Mouse (Mus musculus) adrenal gland, postnatal 25 days (tissue): Measurements from ENCODE around the gene Zmynd10. TPM values are rescaled to one million over a fixed set of nuclear protein-coding genes. Genes with fewer than 3 reads are reported as not detected.
A peak's percentile ranks its signal among the peaks of the same experiment; 100 is the strongest.

Experiments
- DNase-seq: peaks from one replicate; pipeline ENCODE4 v3.0.0; 2021; ENCODE audit warnings: mixed read lengths
- long read RNA-seq: library from polyadenylated mRNA; stranded (forward); transcript quantifications from one replicate; pipeline ENCODE4 v2.0.0, GENCODE M21; 2021
- total RNA-seq: library from RNA; stranded (reverse); gene quantifications from 2 replicates; pipeline ENCODE4 v1.2.3, GENCODE M21; 2021

Zmynd10 gene
- total RNA-seq, result 0.39 and 0.67 TPM in 2 replicates
- long read RNA-seq, result 0 reads

DNA sequence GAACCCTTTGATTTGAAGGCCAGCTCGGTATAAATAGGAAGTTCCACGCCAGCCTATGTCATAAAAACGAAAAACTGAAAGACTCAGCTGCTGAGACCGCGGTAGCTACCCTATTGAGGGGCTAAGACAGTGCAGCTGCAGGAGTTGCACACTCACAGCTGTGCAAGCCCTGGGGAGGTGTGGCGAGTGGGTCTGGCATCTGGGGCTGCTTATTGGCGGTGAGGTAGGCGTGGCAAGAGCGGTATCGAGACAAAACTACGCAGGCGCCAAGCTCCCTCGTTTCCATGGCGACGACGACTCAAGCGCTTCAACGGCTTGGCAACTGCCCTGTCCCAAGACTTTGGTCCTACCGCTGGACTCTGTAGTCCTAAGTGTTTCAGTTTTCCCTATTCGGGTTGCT, at the start of gene Zmynd10:
Gene Zmynd10, plus strand, starts transcription at position 273 of the 400 bp plus-strand sequence.
- DNase-seq, result peak; percentile 90

DNA sequence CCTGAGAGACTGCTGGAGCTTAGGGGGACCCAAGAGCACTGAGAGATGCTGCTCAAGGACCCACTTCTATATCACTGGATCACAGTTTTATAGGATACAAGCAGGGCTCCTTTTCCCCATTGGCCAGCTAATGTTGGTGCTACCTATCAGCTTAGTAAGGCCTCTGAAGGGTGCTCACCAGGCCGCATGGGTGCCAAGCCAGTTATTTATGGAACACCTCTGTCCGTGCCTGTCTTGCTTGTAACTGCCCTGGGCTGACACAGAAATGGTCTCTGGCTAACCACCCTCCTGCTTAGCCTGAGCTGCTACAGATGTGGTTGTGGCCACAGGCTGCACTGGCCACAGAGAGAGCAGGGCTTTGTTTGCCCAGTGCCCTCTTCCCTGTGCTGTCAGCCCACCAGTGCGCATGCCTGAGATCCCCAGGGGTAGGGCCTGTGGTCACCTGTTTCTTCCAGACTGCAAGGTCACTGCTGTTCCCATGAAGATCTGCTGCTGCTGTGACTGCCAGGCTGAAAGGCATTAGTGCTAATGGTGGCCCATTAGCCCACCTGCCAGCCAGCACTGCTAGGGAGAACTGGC, 46.3 kb upstream of the Zmynd10 start:
- DNase-seq, result no peak

DNA sequence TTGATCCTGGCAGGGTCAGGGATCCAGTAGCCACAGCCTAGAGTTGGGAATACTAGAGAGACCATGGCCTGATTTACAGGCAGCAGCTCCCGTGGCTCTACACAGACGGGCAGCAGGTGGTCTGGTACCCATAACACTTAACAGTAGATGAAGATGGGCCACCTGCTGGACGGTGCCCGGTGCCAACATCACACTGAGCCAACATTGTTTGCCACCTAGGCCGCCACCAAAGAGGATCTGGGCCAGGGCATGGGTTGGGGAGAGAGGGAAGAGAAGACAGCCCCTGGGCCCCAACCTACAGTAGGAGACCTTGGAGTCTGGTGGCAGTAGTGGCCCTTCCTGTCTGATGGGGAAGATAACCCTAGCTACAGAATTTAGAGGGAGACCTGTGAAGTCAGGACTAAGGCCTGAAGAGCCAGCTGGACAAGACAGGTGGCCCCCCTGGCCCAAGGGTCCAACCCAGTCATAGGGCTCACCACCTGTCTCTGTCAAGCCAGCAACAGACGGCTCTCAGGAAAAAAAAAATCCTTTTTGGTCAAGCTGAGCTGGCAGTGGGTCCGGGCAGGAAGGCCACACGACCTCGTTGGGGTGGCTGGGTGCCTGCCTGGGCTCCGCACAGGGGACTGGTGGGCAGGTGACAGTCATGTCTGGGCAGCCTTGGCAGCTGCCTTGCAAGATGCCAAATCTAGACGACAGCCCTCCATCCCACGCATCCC, 44.8 kb upstream of the Zmynd10 start:
- DNase-seq, result no peak

DNA sequence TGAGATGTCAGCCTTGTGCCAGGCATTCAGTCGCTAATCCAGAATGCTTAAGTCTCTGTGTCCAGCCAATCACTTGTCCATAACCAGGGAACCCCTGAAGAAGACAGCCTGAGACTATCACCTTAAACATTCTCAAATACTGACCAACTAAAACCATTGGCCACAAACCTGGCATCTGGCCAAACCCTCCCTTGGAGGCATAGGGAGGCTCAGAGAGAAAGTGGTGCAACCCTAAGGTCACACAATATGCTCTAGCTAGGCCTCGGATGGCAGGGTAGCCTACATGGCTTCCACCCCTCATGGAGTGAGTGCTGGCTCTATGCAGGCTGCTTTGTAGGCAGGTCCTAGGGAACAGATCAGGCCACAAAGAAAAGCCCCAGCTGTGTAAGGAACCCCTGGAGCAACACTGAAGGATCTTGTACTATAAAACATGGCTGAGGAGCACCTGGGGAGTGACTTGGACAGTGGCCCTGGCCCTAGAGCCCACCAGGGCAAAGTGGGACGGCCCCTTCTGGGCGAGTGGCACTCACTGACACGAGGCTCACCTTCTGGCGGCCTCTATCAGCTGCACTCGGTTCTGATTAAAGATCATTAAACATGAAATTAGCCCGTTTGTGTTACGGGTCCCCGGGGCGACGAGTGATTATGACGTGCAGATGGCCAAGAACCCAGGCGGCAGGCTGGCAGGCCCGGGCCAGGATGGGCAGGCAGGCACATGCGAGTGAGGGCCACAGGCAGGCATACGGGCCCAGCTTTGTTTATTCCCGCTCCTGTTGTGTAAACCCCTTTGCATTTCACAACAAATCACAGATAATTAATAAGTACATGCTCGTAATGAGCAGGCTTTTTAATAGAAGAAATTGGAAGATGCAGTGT, 42.2 kb upstream of the Zmynd10 start:
- peak; percentile 15 for DNase-seq

DNA sequence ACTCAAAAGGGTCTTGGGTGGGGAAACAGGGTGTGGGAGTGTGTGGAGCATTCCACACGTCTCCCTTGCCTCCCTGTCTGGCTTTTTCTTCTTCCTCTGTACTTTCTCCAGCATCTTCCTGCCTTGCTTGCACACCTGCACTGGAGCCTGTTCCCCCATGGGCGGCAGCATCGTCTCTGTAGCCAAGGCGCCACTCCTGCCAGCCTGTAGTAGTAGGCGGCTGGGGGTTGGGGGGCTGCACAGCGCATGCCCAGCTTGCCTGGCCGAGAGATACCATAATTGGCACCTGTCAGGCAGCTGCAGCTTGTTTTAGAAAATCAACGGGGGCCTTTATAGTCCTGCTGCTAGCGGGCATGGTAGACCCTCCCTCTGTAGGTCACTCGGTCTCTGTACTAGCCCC, 38.8 kb upstream of the Zmynd10 start:
- no peak for DNase-seq

DNA sequence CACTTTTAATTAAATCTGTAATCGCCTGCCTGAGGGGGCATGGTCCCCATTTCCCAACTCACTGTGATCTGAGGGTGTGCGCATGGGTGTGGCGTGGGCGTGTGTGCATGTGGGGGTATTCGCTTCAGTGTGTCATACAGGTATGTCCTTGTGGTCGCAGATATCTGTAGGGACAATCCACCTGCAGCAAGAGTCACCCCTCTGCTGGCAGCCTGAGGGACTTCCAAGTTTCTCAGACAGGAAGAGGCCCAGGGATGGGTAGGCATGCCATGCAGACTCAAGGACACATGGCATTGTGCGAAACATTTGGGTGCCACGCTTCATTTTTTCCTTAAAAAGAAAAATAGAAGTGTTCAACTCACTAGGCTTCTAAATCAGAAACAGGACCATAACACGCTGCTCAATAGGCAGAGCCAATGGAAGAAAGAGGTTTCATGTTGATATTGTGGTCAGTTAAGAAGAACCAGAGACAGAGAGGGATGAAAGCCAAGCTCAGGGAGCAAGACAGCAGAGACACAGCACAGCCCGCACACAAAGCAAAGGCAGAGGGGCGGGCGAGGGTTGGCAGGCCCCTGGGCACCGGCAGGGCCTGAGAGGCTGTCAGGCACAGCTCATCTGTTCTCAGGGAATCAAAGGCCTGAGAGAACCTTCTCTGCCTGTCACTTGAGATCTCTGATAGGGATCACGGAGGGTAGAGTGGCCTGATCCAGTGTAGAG, 36.6 kb upstream of the Zmynd10 start:
- DNase-seq, result no peak

DNA sequence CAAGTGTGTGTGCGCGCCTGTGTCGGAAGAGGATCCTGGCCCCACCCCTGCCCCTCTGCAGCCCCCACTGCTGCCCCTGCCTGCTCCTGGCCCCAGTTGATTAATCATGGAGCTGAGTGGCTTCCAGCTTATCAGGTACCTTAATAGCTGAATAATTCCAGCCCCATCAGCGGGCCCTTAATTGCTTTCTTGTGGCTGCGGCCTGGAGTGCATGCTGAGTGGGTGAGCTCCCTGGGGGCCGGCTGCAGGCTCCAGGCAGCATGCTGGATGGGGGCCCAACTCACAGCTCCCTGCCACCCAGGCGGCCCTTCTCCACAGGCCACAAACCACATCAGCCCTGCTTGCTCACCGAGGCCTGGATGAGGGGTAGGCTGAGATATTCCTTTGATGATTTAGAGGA, 35.7 kb upstream of the Zmynd10 start:
- DNase-seq, result no peak

DNA sequence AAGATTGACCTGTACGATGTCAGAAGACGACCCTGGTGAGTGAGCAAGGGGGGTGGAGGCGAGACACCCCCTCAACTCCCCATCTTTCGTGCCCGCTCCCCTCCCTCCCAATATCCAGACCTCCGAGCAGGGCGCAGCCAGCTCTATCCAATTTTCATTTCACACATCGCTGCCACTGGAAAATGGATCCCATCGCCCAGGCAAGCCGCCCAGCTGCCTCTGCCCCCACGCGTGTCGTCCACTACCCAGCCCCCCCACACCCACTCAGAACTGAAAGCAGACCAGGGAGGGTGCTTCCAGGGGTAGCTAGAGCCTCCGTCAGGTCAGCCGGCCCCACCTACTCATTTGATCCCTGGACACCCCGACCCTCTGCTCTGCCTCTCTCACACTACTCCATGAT, 34.8 kb upstream of the Zmynd10 start:
- no peak for DNase-seq

DNA sequence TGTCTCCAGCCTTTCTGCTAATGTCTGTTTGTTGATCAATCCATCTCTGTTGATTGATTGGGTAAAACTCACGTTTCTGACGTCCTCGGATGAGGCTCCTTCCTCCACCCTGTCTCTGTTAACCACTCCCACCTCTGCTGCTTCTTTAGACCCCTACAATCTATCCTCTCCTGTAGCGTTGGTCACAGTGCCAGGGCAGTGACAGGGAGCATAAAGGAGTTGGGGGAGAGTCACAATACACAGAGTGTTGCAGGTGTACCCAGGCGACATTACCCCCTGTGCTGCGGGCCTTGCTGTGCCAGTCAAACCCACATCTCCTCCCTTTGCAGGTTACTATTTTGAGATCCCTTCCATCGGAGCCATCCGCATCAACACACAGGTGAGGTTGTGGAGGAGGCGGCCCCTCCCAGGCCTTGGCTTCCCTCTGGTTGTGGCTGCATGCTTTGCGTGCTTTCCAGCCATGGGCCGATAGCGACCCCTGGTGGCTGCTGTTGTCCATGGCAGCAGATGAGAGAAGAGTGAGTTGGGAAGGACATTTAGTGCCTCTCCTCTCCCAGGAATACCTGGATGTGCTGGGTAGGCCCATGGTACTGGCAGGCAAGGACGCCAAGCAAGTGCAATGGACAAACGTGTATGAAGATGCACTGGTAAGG, 32.7 kb upstream of the Zmynd10 start:
- peak; percentile 88 for DNase-seq

DNA sequence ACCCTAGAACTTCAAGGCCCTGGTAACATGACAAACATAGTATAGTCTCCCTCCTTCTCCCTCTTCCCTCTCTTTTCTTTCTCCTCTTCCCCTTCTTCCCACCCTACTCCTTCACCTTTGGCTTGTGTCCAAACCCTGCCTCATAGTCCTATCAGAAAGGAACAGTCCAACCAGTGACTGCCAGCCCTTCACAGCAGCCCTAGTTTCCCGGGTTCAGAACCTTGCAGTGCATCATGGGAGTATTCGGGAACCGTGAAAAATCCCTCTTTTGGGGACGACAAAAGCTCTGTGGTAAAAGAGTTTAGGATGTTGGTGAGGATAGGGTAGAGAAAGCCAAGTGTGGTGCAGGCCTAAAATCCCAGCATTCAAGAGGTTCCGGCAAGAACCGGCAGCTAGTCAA, 26.8 kb upstream of the Zmynd10 start:
- no peak for DNase-seq

DNA sequence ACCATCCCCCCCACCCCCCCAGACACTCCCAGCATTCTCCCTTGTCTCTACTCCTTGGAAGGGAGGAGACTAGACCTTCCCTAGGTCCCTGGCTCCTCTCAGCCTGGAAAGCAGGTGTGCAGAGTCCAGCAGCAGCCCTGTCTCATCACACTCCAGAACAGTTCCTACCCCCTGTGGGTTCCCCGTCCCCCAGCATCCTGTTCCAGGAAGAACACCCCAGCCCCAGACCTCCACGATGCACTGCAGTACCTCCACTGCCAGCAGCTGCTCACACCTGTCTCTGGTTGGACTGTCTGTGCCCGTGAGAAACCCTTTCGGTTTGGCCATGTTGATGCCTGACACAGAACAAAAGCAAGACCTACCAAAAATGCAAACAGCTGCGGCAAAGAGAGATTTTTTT, 25.9 kb upstream of the Zmynd10 start:
- DNase-seq, result no peak

DNA sequence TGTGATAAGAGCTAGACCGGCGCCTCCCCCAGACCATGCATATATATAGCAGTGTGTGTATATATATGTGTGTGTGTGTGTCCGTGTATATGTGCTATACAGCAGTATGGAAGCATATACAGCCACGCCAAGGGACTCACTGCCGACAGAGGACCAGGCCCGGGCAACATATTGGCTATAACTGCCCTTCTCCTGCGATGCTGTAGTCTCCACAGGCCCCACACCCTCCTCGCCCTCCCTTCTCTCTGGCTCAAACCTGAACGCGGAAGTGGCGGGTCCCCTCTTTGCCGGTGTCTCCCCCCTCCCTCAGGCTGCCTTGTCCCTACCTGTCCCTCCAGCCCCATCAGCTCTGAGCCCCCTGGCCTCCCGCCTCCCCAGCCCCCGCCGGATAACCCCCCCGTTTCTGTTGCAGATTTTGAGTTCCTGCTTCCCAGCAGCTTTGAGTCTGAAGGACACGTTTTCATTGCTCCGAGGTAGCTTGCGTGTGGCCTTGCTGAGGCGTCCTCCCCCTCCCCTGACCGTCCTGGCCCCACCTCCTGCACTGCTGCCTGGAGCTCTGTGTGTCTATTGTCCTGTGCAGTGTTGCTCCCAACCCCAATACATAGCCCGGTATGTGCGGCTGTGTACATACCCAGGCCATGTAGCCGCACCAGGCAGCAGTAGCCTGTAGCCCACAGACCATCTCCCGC, 25.2 kb upstream of the Zmynd10 start:
- DNase-seq, result peak; percentile 42

DNA sequence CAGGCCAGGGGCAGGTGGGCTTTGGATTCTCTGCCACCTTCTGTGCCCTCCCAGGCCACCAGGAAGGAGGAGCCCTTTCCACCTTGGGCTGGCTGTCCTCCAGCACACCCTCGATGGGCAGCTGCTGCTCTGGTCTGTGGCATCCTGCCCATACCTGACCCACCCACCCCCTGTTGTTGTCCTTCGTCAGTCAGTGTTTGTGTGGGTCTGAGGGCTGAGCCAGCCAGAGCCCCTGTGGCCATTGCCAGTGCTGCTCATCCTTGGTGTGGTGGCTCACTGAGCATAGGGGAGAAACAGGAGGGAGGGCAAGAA, 24.7 kb upstream of the Zmynd10 start:
- DNase-seq, result no peak

DNA sequence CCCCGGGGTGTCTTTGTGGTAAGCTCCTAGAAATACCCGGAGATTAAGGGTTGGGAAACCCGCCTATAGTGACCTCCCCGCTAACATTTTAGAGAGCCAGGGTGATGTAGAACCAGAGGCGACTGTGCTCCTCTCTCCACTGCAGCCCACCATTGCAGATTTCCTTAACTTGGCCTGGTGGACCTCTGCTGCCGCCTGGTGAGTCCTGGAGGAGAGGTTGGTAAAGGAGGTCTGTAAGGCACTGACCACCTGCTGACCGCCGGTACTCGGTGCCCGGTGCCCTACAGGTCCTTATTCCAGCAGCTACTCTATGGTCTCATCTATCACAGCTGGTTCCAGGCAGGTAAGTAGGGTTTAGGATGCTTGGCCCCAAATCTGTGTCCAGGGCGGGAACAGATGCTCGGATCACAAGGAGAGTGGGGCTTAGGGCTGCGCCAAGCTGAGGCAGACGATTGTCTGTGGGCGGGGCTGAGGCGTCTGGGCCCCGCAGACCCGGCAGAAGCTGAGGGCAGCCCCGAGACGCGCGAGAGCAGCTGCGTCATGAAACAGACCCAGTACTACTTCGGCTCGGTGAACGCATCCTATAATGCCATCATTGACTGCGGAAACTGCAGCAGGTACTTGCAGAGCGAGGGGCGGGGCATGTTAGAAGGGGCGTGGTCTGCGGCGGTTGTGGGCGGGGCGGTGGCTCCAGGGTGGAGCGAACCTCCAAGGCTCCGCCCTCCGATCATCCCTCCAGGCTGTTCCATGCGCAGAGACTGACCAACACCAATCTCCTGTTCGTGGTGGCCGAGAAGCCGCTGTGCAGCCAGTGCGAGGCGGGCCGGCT, 20.7 kb upstream of the Zmynd10 start:
- DNase-seq, result peak; percentile 80

DNA sequence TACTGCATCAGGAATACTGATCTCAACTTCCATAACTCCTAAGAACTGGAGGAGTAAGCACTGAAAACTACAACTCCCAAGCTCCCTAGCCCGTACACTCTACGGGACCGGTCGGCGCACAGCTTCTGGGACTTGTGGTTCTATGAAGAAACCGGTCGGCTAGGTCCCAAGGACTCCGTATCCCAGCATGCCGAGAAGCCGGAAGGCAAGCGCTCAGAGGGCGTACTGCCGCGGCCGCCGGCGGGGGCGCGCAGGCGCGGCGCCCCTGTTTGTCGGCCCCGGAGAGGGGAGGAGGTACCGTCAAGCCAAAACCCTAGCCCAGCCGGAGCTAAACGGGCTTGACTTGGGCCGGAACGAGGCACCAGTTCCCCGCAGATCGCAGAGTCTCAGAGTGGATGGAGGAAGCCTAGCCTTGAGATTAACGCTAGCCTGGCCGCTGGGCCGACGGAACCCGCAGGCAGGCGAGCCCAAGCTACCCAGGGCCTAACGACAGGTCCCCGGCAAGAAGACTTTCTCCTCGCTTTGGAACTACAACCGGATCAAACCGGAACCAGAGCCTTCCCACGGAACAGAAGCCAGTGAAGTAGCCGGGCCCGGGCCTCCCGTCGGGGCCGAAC, 13.2 kb upstream of the Zmynd10 start, which contains the start of gene Tmem115:
Gene Tmem115, plus strand, starts transcription at position 155 of the 617 bp plus-strand sequence.
- peak; percentile 87 for DNase-seq

DNA sequence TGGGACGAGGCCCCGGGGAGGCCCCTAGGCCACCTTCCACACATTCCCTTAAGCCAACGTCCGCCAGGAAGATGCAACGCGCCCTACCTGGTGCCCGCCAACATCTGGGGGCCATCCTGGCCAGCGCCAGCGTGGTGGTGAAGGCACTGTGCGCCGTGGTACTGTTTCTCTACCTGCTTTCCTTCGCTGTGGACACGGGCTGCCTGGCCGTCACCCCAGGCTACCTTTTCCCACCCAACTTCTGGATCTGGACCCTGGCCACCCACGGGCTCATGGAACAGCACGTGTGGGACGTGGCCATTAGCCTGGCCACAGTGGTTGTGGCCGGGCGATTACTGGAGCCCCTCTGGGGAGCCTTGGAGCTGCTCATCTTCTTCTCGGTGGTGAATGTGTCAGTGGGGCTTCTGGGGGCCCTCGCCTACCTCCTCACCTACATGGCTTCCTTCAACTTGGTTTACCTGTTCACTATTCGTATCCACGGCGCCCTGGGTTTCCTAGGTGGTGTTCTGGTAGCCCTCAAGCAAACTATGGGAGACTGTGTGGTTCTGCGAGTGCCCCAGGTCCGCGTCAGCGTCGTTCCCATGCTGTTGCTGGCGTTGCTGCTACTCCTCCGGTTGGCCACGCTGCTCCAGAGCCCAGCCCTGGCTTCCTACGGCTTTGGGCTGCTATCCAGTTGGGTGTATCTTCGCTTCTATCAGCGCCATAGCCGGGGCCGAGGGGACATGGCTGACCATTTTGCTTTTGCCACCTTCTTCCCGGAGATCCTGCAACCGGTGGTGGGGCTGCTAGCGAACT, 12.5 kb upstream of the Zmynd10 start:
- peak; percentile 41 for DNase-seq

DNA sequence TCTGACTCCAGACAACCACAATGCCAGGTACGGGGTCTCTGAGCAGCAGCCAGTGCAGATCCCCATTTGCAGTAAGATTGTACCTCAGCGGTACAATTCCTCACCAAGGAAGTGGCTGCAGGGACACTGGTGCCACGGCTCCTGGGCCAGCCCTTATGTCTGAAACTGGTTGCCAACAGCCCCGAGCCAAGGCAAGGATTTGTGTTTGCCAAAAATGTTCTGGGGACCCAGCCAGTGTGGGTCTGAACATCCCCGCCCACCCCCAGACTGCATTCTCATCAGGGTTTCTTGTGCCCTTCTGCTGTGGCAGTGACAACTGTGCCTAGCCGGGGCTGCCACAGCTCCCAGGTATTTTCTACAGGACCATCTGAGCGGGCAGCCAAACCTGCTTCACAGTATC, 8.9 kb upstream of the Zmynd10 start:
- DNase-seq, result no peak

DNA sequence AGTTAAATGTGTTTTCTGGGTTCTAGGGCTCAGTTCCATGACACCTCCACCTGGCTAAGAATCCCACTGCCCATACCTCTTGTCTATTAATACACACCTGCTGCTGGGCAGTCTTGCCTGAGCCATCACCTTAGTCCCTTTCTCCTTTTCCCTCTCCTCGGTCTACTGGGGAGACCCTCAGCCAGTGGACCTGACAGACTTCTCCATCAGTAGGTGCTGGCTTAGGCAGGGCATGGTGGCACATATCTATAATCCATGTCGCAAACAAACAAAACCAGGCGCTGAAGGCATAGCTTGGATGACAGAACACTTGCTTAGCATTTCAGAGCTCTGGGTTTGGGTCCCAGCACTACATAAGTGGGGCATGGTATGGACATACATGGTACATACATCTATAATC, 8.4 kb upstream of the Zmynd10 start:
- no peak for DNase-seq

DNA sequence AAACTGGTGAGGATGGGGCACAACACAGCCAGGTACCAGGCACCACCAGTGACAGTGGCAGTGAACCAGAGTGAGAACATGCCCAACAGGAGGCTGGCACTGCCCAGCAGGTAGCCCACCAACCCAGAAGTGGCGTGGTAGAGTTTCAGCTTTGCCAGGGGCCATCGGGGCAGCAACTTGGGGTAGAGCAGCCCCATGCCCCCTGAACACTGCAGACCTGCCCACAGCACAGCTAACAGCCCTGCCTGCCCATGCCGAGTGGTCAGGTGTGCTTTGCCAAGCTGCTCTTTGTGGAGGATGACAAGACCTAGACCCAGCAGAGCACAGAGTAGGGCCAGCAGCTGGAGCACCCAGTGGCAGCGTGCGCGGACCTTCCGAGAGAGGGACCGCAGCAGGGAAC, 7.2 kb upstream of the Zmynd10 start:
- no peak for DNase-seq
